Mouse (Mus musculus): ENCODE data around the gene Lemd1. TPM values are rescaled to one million over a fixed set of nuclear protein-coding genes. Genes with fewer than 3 reads are reported as not detected.

The Lemd1 gene
- total RNA-seq, 2 experiments from 2014 or later, result 0.32 TPM; not detected in 1

Small RNA genes lying within 50 kb of the gene (microRNA-seq; reads per million reads assigned to microRNA genes)
- 24.4 to 35.7 reads per million in 2 experiments for gene Mir135b

Other genes starting within 250 kb of the Lemd1 start
- under 1 TPM; 0.72 to 0.89 TPM for gene Slc45a3, start 228.5 kb upstream of the Lemd1 start, total RNA-seq (2021)
- 10 to 100 TPM; 55.3 to 64.3 TPM for gene Elk4, start 183.8 kb upstream of the Lemd1 start, total RNA-seq (2021)
- 10 to 100 TPM; 66.4 to 79.3 TPM for gene Mfsd4a, start 123.4 kb upstream of the Lemd1 start, total RNA-seq (2021)
- 10 to 100 TPM; 21.7 to 29.2 TPM for gene Cdk18, start 51.7 kb upstream of the Lemd1 start, total RNA-seq (2021)
- under 1 TPM; 0.45 to 0.48 TPM for gene AC124108.1, start within 50 bp of the Lemd1 start, total RNA-seq (2021)
- not detected for gene Gm10188, start 38.3 kb downstream of the Lemd1 start, total RNA-seq (2021)
- 1 to 10 TPM; 4.3 to 5.3 TPM for gene Klhdc8a, start 107.2 kb downstream of the Lemd1 start, total RNA-seq (2021)
- 1 to 10 TPM; 1.6 to 1.9 TPM for gene Nuak2, start 124.7 kb downstream of the Lemd1 start, total RNA-seq (2021)
- gene Tmcc2, start 199.8 kb downstream of the Lemd1 start, total RNA-seq (2021), result 100 to 1,000 TPM; 250 to 270 TPM
- 10 to 100 TPM; 53.2 to 53.9 TPM for gene Dstyk, start 226.1 kb downstream of the Lemd1 start, total RNA-seq (2021)